Mouse (Mus musculus): ENCODE measurements around the gene Dchs2.

Dchs2 gene

GRCm38 (mm10) chr3:83156165-83156564 is 28.4 kb downstream of the Dchs2 start:
- DNase-seq, result no peak

- no peak for DNase-seq
Measured at GRCm38 (mm10) chr3:83161542-83162231, 33.9 kb downstream of the Dchs2 start.

GRCm38 (mm10) chr3:83163676-83164075 is 35.9 kb downstream of the Dchs2 start:
- no peak for DNase-seq

GRCm38 (mm10) chr3:83185527-83185926 is 57.8 kb downstream of the Dchs2 start:
- no peak for DNase-seq

- no peak for DNase-seq
Measured at GRCm38 (mm10) chr3:83191271-83191670, 63.5 kb downstream of the Dchs2 start.

- no peak for DNase-seq
Measured at GRCm38 (mm10) chr3:83192401-83192800, 64.7 kb downstream of the Dchs2 start.

- DNase-seq, result no peak
Measured at GRCm38 (mm10) chr3:83194911-83195310, 67.2 kb downstream of the Dchs2 start.

GRCm38 (mm10) chr3:83201286-83201980 is 73.7 kb downstream of the Dchs2 start:
- DNase-seq, result no peak

GRCm38 (mm10) chr3:83205073-83205668 is 77.4 kb downstream of the Dchs2 start:
- no peak for DNase-seq

GRCm38 (mm10) chr3:83209646-83210045 is 81.9 kb downstream of the Dchs2 start:
- no peak for DNase-seq

GRCm38 (mm10) chr3:83210210-83210609 is 82.5 kb downstream of the Dchs2 start:
- no peak for DNase-seq

GRCm38 (mm10) chr3:83211939-83212338 is 84.2 kb downstream of the Dchs2 start:
- DNase-seq, result no peak

GRCm38 (mm10) chr3:83212578-83212977 is 84.8 kb downstream of the Dchs2 start:
- DNase-seq, result no peak

- no peak for DNase-seq
Measured at GRCm38 (mm10) chr3:83218059-83218458, 90.3 kb downstream of the Dchs2 start.

- no peak for DNase-seq
Measured at GRCm38 (mm10) chr3:83220101-83220500, 92.4 kb downstream of the Dchs2 start.

GRCm38 (mm10) chr3:83222125-83222524 is 94.4 kb downstream of the Dchs2 start:
- DNase-seq, result no peak

- no peak for DNase-seq
Measured at GRCm38 (mm10) chr3:83228383-83228782, 100.6 kb downstream of the Dchs2 start.

GRCm38 (mm10) chr3:83230326-83230725 is 102.6 kb downstream of the Dchs2 start:
- DNase-seq, result no peak

GRCm38 (mm10) chr3:83234457-83234856 is 106.7 kb downstream of the Dchs2 start:
- DNase-seq, result no peak

- DNase-seq, result no peak
Measured at GRCm38 (mm10) chr3:83235061-83235460, 107.3 kb downstream of the Dchs2 start.

- DNase-seq, result no peak
Measured at GRCm38 (mm10) chr3:83246536-83246935, 118.8 kb downstream of the Dchs2 start.

- no peak for DNase-seq
Measured at GRCm38 (mm10) chr3:83250001-83250545, 122.3 kb downstream of the Dchs2 start.

GRCm38 (mm10) chr3:83251899-83252298 is 124.2 kb downstream of the Dchs2 start:
- DNase-seq, result no peak

GRCm38 (mm10) chr3:83259421-83259820 is 131.7 kb downstream of the Dchs2 start:
- DNase-seq, result no peak
